Mouse (Mus musculus): Measurements from ENCODE around the gene Ifi27l2a.
"Not testable (repeated sequence)": the region's sequence is repeated elsewhere in the genome, so short reads cannot be mapped to it uniquely, and the experiment has no call there.

The Ifi27l2a gene

GRCm38 (mm10) chr12:103443524-103443923, at the start of gene Ifi27l2a:
Gene Ifi27l2a (minus strand): TSS chr12:103443680.
- peak; percentile 59 for DNase-seq (ENCODE audit: low spot score)

- DNase-seq (ENCODE audit: low spot score), result peak; percentile 76
Measured at GRCm38 (mm10) chr12:103492767-103493166, 49.3 kb upstream of the Ifi27l2a start.

- no peak for DNase-seq (ENCODE audit: low spot score)
Measured at GRCm38 (mm10) chr12:103491091-103491730, 47.7 kb upstream of the Ifi27l2a start.

GRCm38 (mm10) chr12:103487750-103488149, 44.3 kb upstream of the Ifi27l2a start:
- DNase-seq (ENCODE audit: low spot score), result no peak

GRCm38 (mm10) chr12:103487276-103487675, 43.8 kb upstream of the Ifi27l2a start:
- no peak for DNase-seq (ENCODE audit: low spot score)

- no peak for DNase-seq (ENCODE audit: low spot score)
Measured at GRCm38 (mm10) chr12:103486726-103487125, 43.2 kb upstream of the Ifi27l2a start.

- DNase-seq (ENCODE audit: low spot score), result not testable (repeated sequence)
Measured at GRCm38 (mm10) chr12:103484200-103484972, 40.9 kb upstream of the Ifi27l2a start.

- no peak for DNase-seq (ENCODE audit: low spot score)
Measured at GRCm38 (mm10) chr12:103482781-103483180, 39.3 kb upstream of the Ifi27l2a start.

- no peak for DNase-seq (ENCODE audit: low spot score)
Measured at GRCm38 (mm10) chr12:103481671-103482070, 38.2 kb upstream of the Ifi27l2a start.

- DNase-seq (ENCODE audit: low spot score), result no peak
Measured at GRCm38 (mm10) chr12:103477461-103478015, 34.1 kb upstream of the Ifi27l2a start.

GRCm38 (mm10) chr12:103476779-103477389, 33.4 kb upstream of the Ifi27l2a start:
- DNase-seq (ENCODE audit: low spot score), result no peak

GRCm38 (mm10) chr12:103474481-103474880, 31.0 kb upstream of the Ifi27l2a start:
- DNase-seq (ENCODE audit: low spot score), result no peak

- no peak for DNase-seq (ENCODE audit: low spot score)
Measured at GRCm38 (mm10) chr12:103457140-103457539, 13.7 kb upstream of the Ifi27l2a start, which contains the start of gene Ifi27l2b. Gene Ifi27l2b (minus strand): TSS chr12:103457223.

- not testable (repeated sequence) for DNase-seq (ENCODE audit: low spot score)
Measured at GRCm38 (mm10) chr12:103456727-103457126, 13.2 kb upstream of the Ifi27l2a start.

GRCm38 (mm10) chr12:103453361-103453760, 9.9 kb upstream of the Ifi27l2a start:
- no peak for DNase-seq (ENCODE audit: low spot score)

- no peak for DNase-seq (ENCODE audit: low spot score)
Measured at GRCm38 (mm10) chr12:103445060-103445459, 1.6 kb upstream of the Ifi27l2a start.

GRCm38 (mm10) chr12:103444261-103444660, 781 bp upstream of the Ifi27l2a start:
- not testable (repeated sequence) for DNase-seq (ENCODE audit: low spot score)

GRCm38 (mm10) chr12:103437601-103438000, 5.9 kb downstream of the Ifi27l2a start:
- no peak for DNase-seq (ENCODE audit: low spot score)

- DNase-seq (ENCODE audit: low spot score), result no peak
Measured at GRCm38 (mm10) chr12:103434861-103435260, 8.6 kb downstream of the Ifi27l2a start.

- DNase-seq (ENCODE audit: low spot score), result peak; percentile 85
Measured at GRCm38 (mm10) chr12:103433986-103434731, 9.3 kb downstream of the Ifi27l2a start, which contains the start of gene Ifi27. Gene Ifi27 (plus strand): TSS chr12:103434211.

GRCm38 (mm10) chr12:103433430-103433829, 10.1 kb downstream of the Ifi27l2a start:
- DNase-seq (ENCODE audit: low spot score), result no peak

- no peak for DNase-seq (ENCODE audit: low spot score)
Measured at GRCm38 (mm10) chr12:103426710-103427109, 16.8 kb downstream of the Ifi27l2a start.
